Mouse (Mus musculus) small intestine, adult 2 months (tissue): ENCODE results near the gene Fryl.

Experiments
- CTCF ChIP-seq: fragments of 200-500 bp; IDR thresholded peaks from 2 replicates; pipeline ENCODE4 v1.5.1; 2012; ENCODE audit warnings: low read depth, mild to moderate bottlenecking, control low read depth, inconsistent platforms, low read length, moderate library complexity, mixed read lengths; ENCODE audit not compliant: insufficient replicate concordance, insufficient read length; ENCODE audit errors: extremely low read depth
- POLR2A ChIP-seq: fragments of 200-500 bp; IDR thresholded peaks from 2 replicates; pipeline ENCODE4 v1.6.1; 2012; ENCODE audit warnings: low read depth, mild to moderate bottlenecking, control low read depth, inconsistent platforms, low read length, moderate library complexity

DNA sequence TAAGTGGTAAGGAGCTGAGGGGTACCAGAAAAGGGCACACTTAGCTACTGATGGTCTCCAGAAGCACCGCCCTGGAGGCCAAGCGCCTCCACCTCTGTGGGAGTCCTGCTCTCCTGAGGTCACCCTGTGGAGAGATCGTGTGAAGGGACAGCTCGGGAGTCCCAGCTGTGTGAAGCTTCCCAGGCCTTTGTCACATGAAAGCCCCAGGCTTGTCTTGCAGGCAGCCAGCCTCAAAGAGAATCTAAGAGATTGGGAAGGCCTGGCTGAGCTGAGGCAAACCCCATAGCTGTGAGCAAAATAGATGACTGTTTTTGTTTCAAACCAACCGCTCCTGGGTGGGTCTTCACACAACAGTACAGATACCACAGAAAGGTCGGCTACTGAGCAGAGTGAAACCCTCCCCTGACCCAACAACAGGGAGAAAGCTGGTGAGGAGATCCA is 19.5 kb downstream of the Fryl start:
- TF ChIP-seq POLR2A (no peak), CTCF (no peak)
